Mouse (Mus musculus): ENCODE results near the gene Olfr1260. TPM values are rescaled to one million over a fixed set of nuclear protein-coding genes. Genes with fewer than 3 reads are reported as not detected.

Gene Olfr1260
- not detected in 2 replicates for polyA plus RNA-seq (2016; fragmentation: Nextera tagmentation; extraction: Ambion mirVana)

DNA sequence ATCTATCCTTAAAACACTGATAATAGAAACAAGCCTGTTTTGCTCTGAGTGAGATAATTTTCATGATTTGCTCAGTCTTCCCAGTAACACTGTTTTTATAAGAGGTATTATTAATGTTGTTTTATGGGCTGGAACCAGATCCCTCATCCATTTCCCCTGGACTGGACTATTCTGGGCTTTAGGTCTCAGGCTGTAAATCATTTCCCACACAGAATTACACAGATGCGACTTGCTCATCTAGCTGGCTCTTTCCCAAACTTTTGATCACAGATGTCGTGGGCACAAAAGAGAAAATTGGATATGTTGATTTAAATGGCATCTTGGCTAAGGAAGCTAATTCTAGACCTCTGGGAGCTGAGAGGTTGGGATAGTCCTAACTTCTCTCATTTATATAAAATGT lies at the start of gene Olfr1260:
Gene Olfr1260 (plus strand): TSS at position 157 of the 400 bp plus-strand sequence.
- Histone ChIP-seq H3K4me3 (no peak within 1 kb of the TSS), H3K36me3 (no peaks in the 10 kb centered on the region), H3K27me3 (replicated peaks) (no peaks in the 10 kb centered on the region), H3K4me2 (no peak within 1 kb of the TSS), H3K27ac (no peak within 1 kb of the TSS), H3K9me3 (replicated peaks) (no peaks in the 10 kb centered on the region), H3K9ac (no peak within 1 kb of the TSS), H3K4me1 (no peaks in the 10 kb centered on the region)
- 51% methylated on average over 2 of the region's 2 CpGs for WGBS (ENCODE audit: insufficient replicate concordance)
- ATAC-seq: no peak

DNA sequence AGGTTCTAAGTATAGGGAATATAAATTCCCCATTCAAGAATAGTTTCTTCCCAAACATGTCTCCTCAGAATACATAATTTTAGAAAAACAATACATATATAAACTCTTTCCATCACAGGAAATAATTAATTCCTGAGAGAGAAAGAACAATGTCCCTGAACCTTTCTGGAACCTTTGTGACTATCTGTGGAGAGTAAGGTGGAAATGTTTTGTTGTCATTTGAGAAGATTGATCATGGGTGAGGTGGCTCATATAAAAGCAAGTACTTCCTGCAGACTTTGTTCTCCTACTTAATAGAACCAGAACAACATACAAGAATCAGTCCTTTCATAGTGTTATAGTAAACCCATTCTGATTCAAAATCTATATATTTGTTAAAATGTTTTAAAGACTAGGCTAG lies 47.1 kb upstream of the Olfr1260 start, which contains the start of gene Olfr1258:
Gene Olfr1258 (plus strand): TSS at position 301 of the 400 bp plus-strand sequence.
- Histone ChIP-seq H3K4me3 (no peak within 1 kb of the TSS), H3K27ac (no peak within 1 kb of the TSS), H3K9me3 (replicated peaks) (no peaks in the 10 kb centered on the region), H3K4me2 (no peak within 1 kb of the TSS), H3K27me3 (replicated peaks) (no peaks in the 10 kb centered on the region), H3K4me1 (no peaks in the 10 kb centered on the region), H3K36me3 (no peaks in the 10 kb centered on the region), H3K9ac (no peak within 1 kb of the TSS)
- ATAC-seq: no peak

DNA sequence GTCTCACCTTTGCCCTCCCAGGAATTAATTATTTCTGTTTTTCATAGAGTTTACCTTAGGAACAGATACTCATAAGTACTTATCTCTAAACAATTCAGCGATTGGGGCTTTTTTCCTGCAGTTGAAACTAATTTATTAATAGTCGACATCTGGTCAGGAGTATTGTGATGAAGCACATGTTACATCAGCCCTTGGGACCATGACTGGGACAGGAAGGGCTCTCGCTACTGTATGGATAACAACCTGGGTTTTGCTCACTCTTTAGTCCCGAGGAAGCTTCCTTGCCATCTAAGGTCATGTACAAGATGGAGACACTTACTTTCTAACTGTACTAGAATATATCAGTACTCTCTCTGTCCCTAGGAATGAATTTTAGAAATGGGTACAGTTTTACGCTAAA lies 25.6 kb upstream of the Olfr1260 start, which contains the start of gene Olfr1259:
Gene Olfr1259 (minus strand): TSS at position 101 of the 400 bp plus-strand sequence.
- no peak within 1 kb of the TSS for H3K4me3 ChIP-seq
- no peaks in the 10 kb centered on the region for H3K36me3 ChIP-seq
- H3K9me3 ChIP-seq (replicated peaks): no peaks in the 10 kb centered on the region
- WGBS (ENCODE audit: insufficient replicate concordance): 61% methylated on average over 5 of the region's 5 CpGs
- no peaks in the 10 kb centered on the region for H3K4me1 ChIP-seq
- no peak for ATAC-seq
- no peak within 1 kb of the TSS for H3K27ac ChIP-seq
- no peaks in the 10 kb centered on the region for H3K27me3 ChIP-seq (replicated peaks)
- H3K9ac ChIP-seq: no peak within 1 kb of the TSS
- H3K4me2 ChIP-seq: no peak within 1 kb of the TSS

DNA sequence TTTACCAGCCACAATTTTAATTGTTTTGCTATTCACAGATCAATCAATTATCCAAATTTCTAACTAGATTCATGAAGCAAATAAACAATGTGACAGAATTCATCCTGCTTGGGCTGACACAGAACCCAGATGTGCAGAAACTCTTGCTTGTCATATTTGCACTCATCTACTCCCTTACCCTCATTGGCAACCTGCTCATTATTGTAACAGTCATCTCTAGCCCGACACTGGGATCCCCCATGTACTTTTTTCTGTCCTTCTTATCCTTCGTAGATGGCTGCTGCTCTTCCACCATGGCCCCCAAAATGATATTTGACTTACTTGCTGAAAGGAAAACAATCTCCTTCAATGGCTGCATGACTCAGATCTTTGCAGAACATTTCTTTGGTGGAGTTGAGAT lies 3.6 kb downstream of the Olfr1260 start:
- Histone ChIP-seq H3K36me3 (no peaks in the 10 kb centered on the region), H3K4me1 (no peaks in the 10 kb centered on the region), H3K4me3 (no peak overlapping the region), H3K4me2 (no peak overlapping the region), H3K9ac (no peak overlapping the region), H3K27me3 (replicated peaks) (no peaks in the 10 kb centered on the region), H3K27ac (no peak overlapping the region), H3K9me3 (replicated peaks) (no peaks in the 10 kb centered on the region)
- 61% methylated on average over 2 of the region's 2 CpGs for WGBS (ENCODE audit: insufficient replicate concordance)
- ATAC-seq: no peak

DNA sequence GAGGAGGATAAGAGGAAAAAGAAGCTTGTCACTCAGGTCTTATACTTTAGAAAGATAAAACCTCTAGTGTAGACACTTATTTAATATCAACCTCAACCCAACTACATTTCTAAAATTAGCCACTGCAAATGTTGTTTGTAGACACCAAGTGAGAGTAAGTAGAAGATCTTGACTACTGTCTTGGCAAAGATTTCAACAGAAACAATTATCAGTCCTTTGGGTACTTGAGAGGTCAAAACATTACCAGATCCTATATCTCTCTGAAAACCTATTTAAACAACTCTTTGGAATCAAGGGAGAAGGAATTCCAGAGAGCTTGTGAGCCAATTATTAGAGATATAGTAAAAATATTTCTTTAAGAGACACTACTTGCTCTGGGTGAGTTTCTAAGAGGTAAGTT lies 16.8 kb downstream of the Olfr1260 start, which contains the start of gene Olfr1261:
Gene Olfr1261 (plus strand): TSS at position 301 of the 400 bp plus-strand sequence.
- no peak within 1 kb of the TSS for H3K9ac ChIP-seq

DNA sequence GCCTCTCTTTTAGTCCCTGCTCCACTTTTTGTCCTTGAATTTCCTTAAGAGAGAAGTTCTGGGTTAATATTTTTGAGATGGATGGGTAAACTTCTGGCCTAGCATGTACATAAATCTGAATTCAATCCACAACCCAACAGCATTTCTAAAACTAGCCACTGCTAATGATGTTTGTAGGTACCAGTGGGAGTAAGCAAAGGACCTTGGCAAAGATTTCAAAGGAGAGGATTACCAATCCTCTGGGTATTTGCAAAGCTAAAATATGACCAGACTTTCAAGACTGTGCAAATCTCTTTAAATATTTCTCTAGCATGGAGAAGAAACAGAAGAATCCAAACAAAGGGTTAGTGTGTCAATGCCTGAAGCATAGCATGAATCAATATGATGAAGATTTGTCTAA lies 25.7 kb downstream of the Olfr1260 start, which contains the start of gene Olfr1262:
Gene Olfr1262 (plus strand): TSS at position 301 of the 400 bp plus-strand sequence.
- no peak for ATAC-seq
- H3K4me3 ChIP-seq: no peak within 1 kb of the TSS
- no peak within 1 kb of the TSS for H3K4me2 ChIP-seq
- no peaks in the 10 kb centered on the region for H3K9me3 ChIP-seq (replicated peaks)
- no peak within 1 kb of the TSS for H3K9ac ChIP-seq
- H3K27me3 ChIP-seq (replicated peaks): no peaks in the 10 kb centered on the region
- no peaks in the 10 kb centered on the region for H3K36me3 ChIP-seq
- H3K4me1 ChIP-seq: no peaks in the 10 kb centered on the region
- H3K27ac ChIP-seq: no peak within 1 kb of the TSS

More for the DNA sequence above, 16.8 kb downstream of the Olfr1260 start, which contains the start of gene Olfr1261:
- no peaks in the 10 kb centered on the region for H3K9me3 ChIP-seq (replicated peaks)
- no peak for ATAC-seq
- H3K4me1 ChIP-seq: no peaks in the 10 kb centered on the region
- H3K4me2 ChIP-seq: no peak within 1 kb of the TSS
- H3K27me3 ChIP-seq (replicated peaks): no peaks in the 10 kb centered on the region
- no peaks in the 10 kb centered on the region for H3K36me3 ChIP-seq
- H3K4me3 ChIP-seq: no peak within 1 kb of the TSS
- no peak within 1 kb of the TSS for H3K27ac ChIP-seq

DNA sequence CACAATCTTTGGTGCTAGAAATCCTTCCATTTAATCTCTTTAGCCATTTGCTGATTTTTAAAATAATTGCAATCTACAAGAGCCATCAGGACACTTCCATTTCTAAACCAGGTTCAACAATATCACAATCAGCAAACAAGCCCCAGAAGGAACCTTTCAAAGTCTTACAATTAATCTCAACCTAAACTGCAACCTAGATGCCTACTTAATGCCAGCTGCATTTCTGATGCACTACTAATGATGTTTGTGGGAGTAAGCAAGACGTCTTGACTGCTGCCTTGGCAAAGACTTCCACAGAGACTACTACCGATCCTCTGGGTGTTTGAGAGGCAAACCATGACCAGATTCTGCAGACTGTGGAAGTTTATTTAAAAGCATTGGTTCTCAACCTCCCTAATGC lies 37.7 kb downstream of the Olfr1260 start, which contains the start of gene Olfr1263:
Gene Olfr1263 (plus strand): TSS at position 301 of the 400 bp plus-strand sequence.
- no peak for ATAC-seq
- H3K9me3 ChIP-seq (replicated peaks): no peaks in the 10 kb centered on the region
- WGBS (ENCODE audit: insufficient replicate concordance): 59% methylated on average over 2 of the region's 2 CpGs

DNA sequence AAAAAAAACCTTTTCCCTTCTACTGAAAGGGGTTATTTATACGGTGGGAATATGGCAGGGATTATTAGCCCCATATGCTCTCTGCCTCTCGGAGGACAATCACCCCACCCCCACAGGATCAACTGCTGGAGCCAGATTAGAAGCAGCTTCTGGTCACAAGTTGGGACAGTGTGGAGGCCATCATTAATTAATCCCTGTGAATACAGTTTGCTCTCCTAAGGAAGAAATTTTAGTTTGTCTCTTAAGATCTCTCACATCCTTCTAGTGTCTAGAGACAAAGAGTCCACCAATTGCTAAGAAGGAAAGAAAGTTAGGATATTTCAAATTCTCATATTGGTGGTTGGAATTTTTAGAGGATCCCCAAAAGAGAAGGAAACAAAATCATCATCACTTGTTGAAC lies 51.3 kb downstream of the Olfr1260 start, which contains the start of gene Olfr1264:
Gene Olfr1264 (minus strand): TSS at position 101 of the 400 bp plus-strand sequence.
- no peak for ATAC-seq
- Histone ChIP-seq H3K9ac (no peak within 1 kb of the TSS), H3K4me2 (no peak within 1 kb of the TSS), H3K36me3 (no peaks in the 10 kb centered on the region), H3K27me3 (replicated peaks) (no peaks in the 10 kb centered on the region), H3K4me1 (no peaks in the 10 kb centered on the region), H3K27ac (no peak within 1 kb of the TSS), H3K4me3 (no peak within 1 kb of the TSS), H3K9me3 (replicated peaks) (no peaks in the 10 kb centered on the region)
- 70% methylated on average over 2 of the region's 2 CpGs for WGBS (ENCODE audit: insufficient replicate concordance)

More for the DNA sequence above, 37.7 kb downstream of the Olfr1260 start, which contains the start of gene Olfr1263:
- no peak within 1 kb of the TSS for H3K4me2 ChIP-seq
- H3K27me3 ChIP-seq (replicated peaks): no peaks in the 10 kb centered on the region
- H3K36me3 ChIP-seq: no peaks in the 10 kb centered on the region
- H3K4me1 ChIP-seq: no peaks in the 10 kb centered on the region
- H3K27ac ChIP-seq: no peak within 1 kb of the TSS
- H3K4me3 ChIP-seq: no peak within 1 kb of the TSS
- H3K9ac ChIP-seq: no peak within 1 kb of the TSS

Other genes with a start within 250 kb of the Olfr1260 start
- gene Olfr1252, start 249.3 kb upstream of the Olfr1260 start, polyA plus RNA-seq (2016; fragmentation: Nextera tagmentation; extraction: Ambion mirVana): not detected in 2 replicates
- gene Olfr1253, start 217.2 kb upstream of the Olfr1260 start, polyA plus RNA-seq (2016; fragmentation: Nextera tagmentation; extraction: Ambion mirVana): not detected in 2 replicates
- gene Olfr1254, start 180.7 kb upstream of the Olfr1260 start, polyA plus RNA-seq (2016; fragmentation: Nextera tagmentation; extraction: Ambion mirVana): not detected in 2 replicates
- gene Olfr1255, start 162.3 kb upstream of the Olfr1260 start, polyA plus RNA-seq (2016; fragmentation: Nextera tagmentation; extraction: Ambion mirVana): not detected in 2 replicates
- not detected in 2 replicates for gene Olfr1256, start 132.8 kb upstream of the Olfr1260 start, polyA plus RNA-seq (2016; fragmentation: Nextera tagmentation; extraction: Ambion mirVana)
- gene Olfr48, start 126.1 kb upstream of the Olfr1260 start, polyA plus RNA-seq (2016; fragmentation: Nextera tagmentation; extraction: Ambion mirVana): not detected in 2 replicates
- not detected in 2 replicates for gene Olfr1257, start 95.9 kb upstream of the Olfr1260 start, polyA plus RNA-seq (2016; fragmentation: Nextera tagmentation; extraction: Ambion mirVana)
- not detected in 2 replicates for gene Olfr1258, start 47.0 kb upstream of the Olfr1260 start, polyA plus RNA-seq (2016; fragmentation: Nextera tagmentation; extraction: Ambion mirVana)
- gene Olfr1259, start 25.7 kb upstream of the Olfr1260 start, polyA plus RNA-seq (2016; fragmentation: Nextera tagmentation; extraction: Ambion mirVana): not detected in 2 replicates
- not detected in 2 replicates for gene Olfr1261, start 16.9 kb downstream of the Olfr1260 start, polyA plus RNA-seq (2016; fragmentation: Nextera tagmentation; extraction: Ambion mirVana)
- gene Olfr1262, start 25.8 kb downstream of the Olfr1260 start, polyA plus RNA-seq (2016; fragmentation: Nextera tagmentation; extraction: Ambion mirVana): not detected in 2 replicates
- gene Olfr1263, start 37.8 kb downstream of the Olfr1260 start, polyA plus RNA-seq (2016; fragmentation: Nextera tagmentation; extraction: Ambion mirVana): not detected in 2 replicates
- gene Olfr1264, start 51.2 kb downstream of the Olfr1260 start, polyA plus RNA-seq (2016; fragmentation: Nextera tagmentation; extraction: Ambion mirVana): not detected in 2 replicates
- not detected in 2 replicates for gene Olfr1265, start 61.0 kb downstream of the Olfr1260 start, polyA plus RNA-seq (2016; fragmentation: Nextera tagmentation; extraction: Ambion mirVana)
- not detected in 2 replicates for gene Olfr140, start 89.3 kb downstream of the Olfr1260 start, polyA plus RNA-seq (2016; fragmentation: Nextera tagmentation; extraction: Ambion mirVana)
- gene Olfr1269, start 147.1 kb downstream of the Olfr1260 start, polyA plus RNA-seq (2016; fragmentation: Nextera tagmentation; extraction: Ambion mirVana): not detected in 2 replicates
- gene Olfr32, start 168.0 kb downstream of the Olfr1260 start, polyA plus RNA-seq (2016; fragmentation: Nextera tagmentation; extraction: Ambion mirVana): not detected in 2 replicates
- gene Olfr1270, start 178.8 kb downstream of the Olfr1260 start, polyA plus RNA-seq (2016; fragmentation: Nextera tagmentation; extraction: Ambion mirVana): not detected in 2 replicates